Mouse (Mus musculus) hindbrain, embryonic 11.5 days (tissue): ENCODE data around the gene Pla2g4e. TPM values are rescaled to one million over a fixed set of nuclear protein-coding genes. Genes with fewer than 3 reads are reported as not detected.

Experiments used
- ATAC-seq: fragments of 200-750 bp; cut with Nextera tagmentation; 2 replicates; pipeline ENCODE4 v1.8.0; 2017; ENCODE audit warnings: mild to moderate bottlenecking, moderate TSS enrichment, moderate library complexity; ENCODE audit not compliant: low FRiP score
- DNase-seq: peaks from one replicate; pipeline ENCODE4 v3.0.0-alpha.2; 2015; ENCODE audit warnings: low spot score
- H3K27ac ChIP-seq: fragments of 300-500 bp; sonication (generic); 2 replicates; pipeline ENCODE4 v1.5.1; 2014; ENCODE audit warnings: mild to moderate bottlenecking, low read depth, low read length
- H3K27me3 ChIP-seq: fragments of 300-500 bp; sonication (generic); 2 replicates; pipeline ENCODE4 v1.6.1; 2014; ENCODE audit warnings: mild to moderate bottlenecking, low read length, moderate library complexity, mixed read lengths; ENCODE audit not compliant: control insufficient read depth, insufficient read depth
- H3K36me3 ChIP-seq: fragments of 300-500 bp; sonication (generic); 2 replicates; pipeline ENCODE4 v1.6.1; 2014; ENCODE audit warnings: mild to moderate bottlenecking, low read length, moderate library complexity, mixed read lengths; ENCODE audit not compliant: control insufficient read depth, insufficient read depth
- H3K4me1 ChIP-seq: fragments of 300-500 bp; sonication (generic); replicated peaks from 2 replicates; pipeline ENCODE4 v1.6.1; 2014; ENCODE audit warnings: low read length, mixed read lengths; ENCODE audit not compliant: control insufficient read depth, insufficient read depth
- H3K4me2 ChIP-seq: fragments of 300-500 bp; sonication (generic); replicated peaks from 2 replicates; pipeline ENCODE4 v1.6.1; 2014; ENCODE audit warnings: mild to moderate bottlenecking, low read depth, low read length
- H3K4me3 ChIP-seq: fragments of 300-500 bp; sonication (generic); 2 replicates; pipeline ENCODE4 v1.5.1; 2014; ENCODE audit warnings: low read depth, low read length
- H3K9ac ChIP-seq: fragments of 300-500 bp; sonication (generic); 2 replicates; pipeline ENCODE4 v1.6.1; 2014; ENCODE audit warnings: low read depth, low read length
- H3K9me3 ChIP-seq: fragments of 300-500 bp; sonication (generic); 2 replicates; pipeline ENCODE4 v1.6.1; 2016; ENCODE audit warnings: low read length; ENCODE audit not compliant: control insufficient read depth
- WGBS: fragments of 180-500 bp; shearing (Covaris S2); extraction: QIAGEN DNeasy Blood & Tissue Kit; methylation state at CpG from one replicate; pipeline ENCODE4 v1.1.7; 2014; 5-methylcytosine and 5-hydroxymethylcytosine counted together
- polyA plus RNA-seq: library from polyadenylated mRNA; unstranded; fragments of >200 nt; fragmentation: Nextera tagmentation; extraction: Ambion mirVana; gene quantifications from 2 replicates; pipeline ENCODE4 v1.2.1, GENCODE M21; 2014

The Pla2g4e gene
- 0.11 and 0.31 TPM in 2 replicates for polyA plus RNA-seq

DNA sequence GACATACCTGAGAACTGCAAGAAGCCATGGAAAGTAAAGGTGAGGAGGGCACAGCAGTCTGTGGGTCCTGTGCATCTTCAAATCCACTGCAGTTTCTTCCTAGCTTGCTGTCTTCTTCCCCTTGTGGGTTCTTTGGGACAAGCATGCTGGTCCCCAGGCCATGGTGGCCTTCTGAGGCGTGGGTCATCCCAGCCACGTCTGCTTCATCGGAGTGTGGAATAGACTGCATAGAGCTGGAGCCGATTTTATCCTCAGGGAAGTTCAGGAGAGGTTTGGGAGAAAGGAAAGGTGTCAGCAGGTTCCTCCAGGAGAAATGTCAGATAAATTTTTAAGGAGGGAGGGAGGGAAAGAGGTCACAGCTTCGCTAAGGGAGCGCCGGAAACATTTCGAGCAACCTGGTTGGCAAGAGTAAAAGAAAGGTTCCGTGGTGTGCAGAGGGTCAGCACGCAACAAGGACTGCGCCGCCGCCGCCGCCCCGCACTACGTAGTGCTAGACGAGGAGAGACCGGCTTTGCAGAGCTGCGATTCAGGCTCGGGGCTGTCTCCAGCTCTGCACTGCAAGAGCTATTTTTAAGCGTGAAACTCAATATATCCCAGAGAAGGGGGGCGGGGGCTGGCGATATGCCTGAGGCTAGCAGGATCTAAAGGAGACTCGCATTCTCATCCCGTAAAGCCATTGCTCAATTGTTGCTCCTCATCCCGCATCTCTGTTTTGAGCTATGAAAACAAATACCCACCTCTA, at the start of gene Pla2g4e:
Pla2g4e (minus strand) TSS at position 657 of the 742 bp plus-strand sequence.
- no peaks in the 10 kb centered on the region for H3K9me3 ChIP-seq
- no peak for ATAC-seq
- H3K36me3 ChIP-seq, result no peaks in the 10 kb centered on the region
- H3K27me3 ChIP-seq, result no peaks in the 10 kb centered on the region; the same call in 1 of the 2 replicates
- DNase-seq, result peak; percentile 62
- H3K9ac ChIP-seq, result peak within 1 kb of the TSS; percentile 48
- peak within 1 kb of the TSS; percentile 38 for H3K4me3 ChIP-seq
- H3K4me2 ChIP-seq, result peak within 1 kb of the TSS; percentile 64
- 5% methylated on average over 27 of the region's 27 CpGs for WGBS
- no peak within 1 kb of the TSS for H3K27ac ChIP-seq
- H3K4me1 ChIP-seq, result no peaks in the 10 kb centered on the region

GRCm38 (mm10) chr2:120291471-120292078, 46.4 kb upstream of the Pla2g4e start:
- H3K4me2 ChIP-seq, result no peak overlapping the region
- no peak overlapping the region for H3K9ac ChIP-seq
- WGBS, result 88% methylated on average over 8 of the region's 9 CpGs
- no peak overlapping the region for H3K4me3 ChIP-seq
- ATAC-seq (no peak), DNase-seq (no peak)
- no peaks in the 10 kb centered on the region for H3K27me3 ChIP-seq
- H3K27ac ChIP-seq, result no peak overlapping the region
- no peaks in the 10 kb centered on the region for H3K9me3 ChIP-seq
- no peaks in the 10 kb centered on the region for H3K36me3 ChIP-seq
- no peaks in the 10 kb centered on the region for H3K4me1 ChIP-seq

- Histone ChIP-seq H3K36me3 (no peaks in the 10 kb centered on the region), H3K4me2 (no peak within 1 kb of the TSS), H3K27me3 (no peaks in the 10 kb centered on the region), H3K27ac (no peak within 1 kb of the TSS), H3K9me3 (no peaks in the 10 kb centered on the region), H3K4me1 (no peaks in the 10 kb centered on the region), H3K4me3 (no peak within 1 kb of the TSS), H3K9ac (no peak within 1 kb of the TSS)
- ATAC-seq (no peak), DNase-seq (no peak)
- WGBS, result 74% methylated on average over 5 of the region's 5 CpGs
Measured at GRCm38 (mm10) chr2:120288995-120289394, 43.9 kb upstream of the Pla2g4e start, which contains the start of gene Pla2g4d. Gene Pla2g4d, minus strand, starts transcription at chr2:120289197.

DNA sequence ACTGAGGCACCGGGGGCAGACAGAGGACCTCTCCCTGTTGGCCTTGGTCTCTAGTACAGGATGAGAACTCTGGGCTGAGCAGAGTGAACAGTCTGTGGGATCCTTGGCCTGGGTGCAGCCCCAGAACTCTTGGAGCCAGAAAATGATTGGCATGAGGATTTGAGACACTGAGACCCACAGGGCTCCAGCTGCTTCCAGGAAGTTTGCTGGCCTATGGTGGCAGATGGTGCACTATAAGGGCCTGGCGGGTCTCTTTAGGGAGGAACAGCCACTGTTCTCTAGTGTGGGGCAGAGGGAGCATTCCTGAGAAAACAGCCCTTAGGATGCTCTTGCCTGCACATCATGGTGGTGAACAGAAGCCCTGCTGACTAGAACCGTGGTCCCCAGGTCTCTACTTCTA, 43.3 kb upstream of the Pla2g4e start:
- no peaks in the 10 kb centered on the region for H3K4me1 ChIP-seq
- no peak overlapping the region for H3K4me3 ChIP-seq
- no peak overlapping the region for H3K4me2 ChIP-seq
- H3K27me3 ChIP-seq, result no peaks in the 10 kb centered on the region
- no peaks in the 10 kb centered on the region for H3K36me3 ChIP-seq
- no peak for ATAC-seq
- no peaks in the 10 kb centered on the region for H3K9me3 ChIP-seq
- no peak for DNase-seq
- no peak overlapping the region for H3K9ac ChIP-seq
- WGBS, result 81% methylated on average over 3 of the region's 3 CpGs
- no peak overlapping the region for H3K27ac ChIP-seq

DNA sequence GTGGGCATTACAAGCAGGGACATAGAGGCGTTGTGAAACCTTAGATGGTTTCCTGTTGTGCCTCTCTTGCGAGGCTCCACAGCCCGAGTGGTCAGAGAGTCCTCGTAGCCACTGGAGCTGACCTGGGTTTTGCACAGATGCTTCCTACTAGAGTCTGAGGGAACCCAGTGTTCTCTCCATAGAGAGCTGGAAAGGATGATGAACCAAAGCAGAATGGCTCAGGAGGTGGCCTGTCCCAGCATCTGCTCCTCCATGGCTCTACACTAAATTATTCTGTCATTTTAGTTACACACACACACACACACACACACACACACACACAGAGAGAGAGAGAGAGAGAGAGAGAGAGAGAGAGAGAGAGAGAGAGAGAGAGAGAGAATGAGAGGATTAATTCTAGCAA, 40.5 kb upstream of the Pla2g4e start:
- no peaks in the 10 kb centered on the region for H3K27me3 ChIP-seq
- H3K36me3 ChIP-seq, result no peaks in the 10 kb centered on the region
- DNase-seq, result no peak
- H3K9me3 ChIP-seq, result no peaks in the 10 kb centered on the region
- no peaks in the 10 kb centered on the region for H3K4me1 ChIP-seq
- no peak overlapping the region for H3K27ac ChIP-seq
- no peak overlapping the region for H3K9ac ChIP-seq
- 84% methylated on average over 4 of the region's 4 CpGs for WGBS
- H3K4me3 ChIP-seq, result no peak overlapping the region
- H3K4me2 ChIP-seq, result no peak overlapping the region
- no peak for ATAC-seq

DNA sequence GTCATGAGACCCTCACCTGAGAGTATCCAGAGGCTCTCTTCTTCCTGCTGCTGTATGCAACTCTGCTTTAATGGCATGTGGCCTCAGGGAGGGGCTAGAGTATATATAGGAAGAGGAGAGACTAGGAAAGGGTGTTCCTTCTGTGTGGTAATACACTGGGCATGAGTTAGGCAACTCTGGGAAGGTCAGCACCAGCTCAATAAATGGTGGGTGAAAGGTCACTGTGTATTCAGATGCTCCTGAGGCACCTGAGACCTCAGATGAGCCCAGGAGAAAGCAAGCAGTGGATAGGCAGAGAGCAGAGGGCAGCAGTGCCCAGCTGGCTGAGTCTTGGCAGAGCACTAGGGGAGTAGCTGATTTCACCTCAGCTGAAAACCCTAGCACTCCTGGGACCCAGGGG, 39.6 kb upstream of the Pla2g4e start:
- Histone ChIP-seq H3K4me3 (no peak overlapping the region), H3K4me2 (no peak overlapping the region), H3K27me3 (no peaks in the 10 kb centered on the region), H3K9me3 (no peaks in the 10 kb centered on the region), H3K4me1 (no peaks in the 10 kb centered on the region), H3K36me3 (no peaks in the 10 kb centered on the region), H3K9ac (no peak overlapping the region), H3K27ac (no peak overlapping the region)
- DNase-seq (no peak), ATAC-seq (no peak)

DNA sequence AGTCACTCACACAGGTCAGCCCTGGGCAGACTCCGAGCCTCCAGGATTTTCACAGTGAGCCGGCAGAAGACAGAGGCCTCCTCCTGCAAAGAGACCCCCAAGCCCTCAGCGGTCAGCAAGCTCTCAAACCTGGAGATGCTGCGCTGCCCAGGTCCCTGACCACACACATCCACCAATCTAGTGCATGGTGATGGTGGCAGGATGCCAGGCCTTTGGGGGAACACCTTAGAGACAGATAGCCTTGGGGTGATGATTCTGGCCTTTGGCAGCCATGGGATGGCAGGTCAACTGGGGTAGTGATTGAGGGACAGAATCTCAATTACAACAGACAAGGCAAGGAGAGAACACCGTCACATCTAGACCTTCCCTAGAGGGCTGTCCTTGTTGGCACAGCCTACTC, 39.0 kb upstream of the Pla2g4e start:
- WGBS, result 82% methylated on average over 5 of the region's 5 CpGs
- H3K27ac ChIP-seq, result no peak overlapping the region
- DNase-seq (no peak), ATAC-seq (no peak)
- no peaks in the 10 kb centered on the region for H3K9me3 ChIP-seq
- H3K27me3 ChIP-seq, result no peaks in the 10 kb centered on the region
- no peaks in the 10 kb centered on the region for H3K36me3 ChIP-seq
- no peak overlapping the region for H3K9ac ChIP-seq
- H3K4me1 ChIP-seq, result no peaks in the 10 kb centered on the region
- H3K4me2 ChIP-seq, result no peak overlapping the region
- H3K4me3 ChIP-seq, result no peak overlapping the region

DNA sequence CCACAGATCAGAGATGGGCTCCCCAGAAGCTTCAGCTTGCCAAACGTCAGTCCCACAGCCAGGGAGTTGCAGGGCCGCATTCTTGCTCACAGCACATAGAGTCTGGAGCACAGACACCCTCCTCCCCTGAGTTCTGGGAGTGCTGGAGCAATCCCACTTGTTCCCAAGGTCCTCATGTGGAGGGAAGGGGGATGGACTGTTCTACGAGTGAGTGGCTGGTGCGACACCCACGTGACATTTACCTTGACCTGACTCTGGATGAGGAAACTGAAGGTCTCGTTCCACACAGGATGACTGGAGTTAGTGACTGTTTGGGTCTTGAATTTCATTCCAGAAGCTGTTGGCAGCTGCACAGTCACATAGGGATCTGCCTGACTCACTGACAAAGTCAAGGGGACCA, 38.4 kb upstream of the Pla2g4e start:
- H3K27ac ChIP-seq, result no peak overlapping the region
- no peaks in the 10 kb centered on the region for H3K36me3 ChIP-seq
- H3K9ac ChIP-seq, result no peak overlapping the region
- no peak for DNase-seq
- H3K4me3 ChIP-seq, result no peak overlapping the region
- 60% methylated on average over 6 of the region's 6 CpGs for WGBS
- no peak for ATAC-seq
- no peaks in the 10 kb centered on the region for H3K4me1 ChIP-seq
- no peaks in the 10 kb centered on the region for H3K9me3 ChIP-seq
- no peak overlapping the region for H3K4me2 ChIP-seq
- H3K27me3 ChIP-seq, result no peaks in the 10 kb centered on the region

DNA sequence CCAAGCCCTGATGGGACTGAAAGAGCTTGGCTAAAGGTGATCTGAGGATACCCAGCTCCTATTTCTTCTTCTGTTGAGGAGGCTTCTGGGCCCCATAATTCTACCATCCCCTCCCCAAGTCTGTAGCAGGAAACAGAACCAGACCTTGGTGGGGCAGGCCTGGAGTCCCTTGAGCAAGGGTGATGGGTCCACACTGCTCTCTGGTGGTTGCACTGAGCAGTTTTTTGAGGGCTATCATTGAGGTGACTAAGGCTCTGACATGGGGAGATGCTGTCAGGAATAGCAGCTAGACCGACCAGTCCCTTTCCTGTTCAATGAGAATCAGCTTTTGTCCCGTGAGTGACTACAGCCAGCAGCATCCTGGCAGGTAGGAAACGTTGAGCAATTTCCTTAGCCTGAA, 36.1 kb upstream of the Pla2g4e start:
- H3K9me3 ChIP-seq, result no peaks in the 10 kb centered on the region
- no peak overlapping the region for H3K4me2 ChIP-seq
- no peak for DNase-seq
- no peaks in the 10 kb centered on the region for H3K4me1 ChIP-seq
- WGBS, result 63% methylated on average over 3 of the region's 3 CpGs
- no peak for ATAC-seq
- H3K27ac ChIP-seq, result no peak overlapping the region
- no peak overlapping the region for H3K4me3 ChIP-seq
- H3K27me3 ChIP-seq, result no peaks in the 10 kb centered on the region
- no peaks in the 10 kb centered on the region for H3K36me3 ChIP-seq
- no peak overlapping the region for H3K9ac ChIP-seq
